Mouse (Mus musculus): ENCODE results near the gene Myog. TPM values are rescaled to one million over a fixed set of nuclear protein-coding genes. Genes with fewer than 3 reads are reported as not detected.

Gene Myog
- polyA plus RNA-seq, 1 experiment from 2014 or later: 2.9 TPM

GRCm38 (mm10) chr1:134339162-134339561 is 49.4 kb downstream of the Myog start:
- no peaks in the 10 kb centered on the region for H3K27me3 ChIP-seq (ENCODE audit: control insufficient read depth, insufficient read depth, low read depth, low read length)
- H3K4me1 ChIP-seq (replicated peaks; ENCODE audit: control insufficient read depth, insufficient read depth, low read length): 0 out of 2 replicates have a peak, but pooled peaks cover 3% of the 10 kb centered on the region
- ATAC-seq (ENCODE audit: low read depth): no peak
- no peaks in the 10 kb centered on the region for H3K36me3 ChIP-seq (ENCODE audit: control insufficient read depth, insufficient read depth, low read length)
- 86% methylated on average over 7 of the region's 7 CpGs for WGBS
- H3K9ac ChIP-seq (ENCODE audit: low read length): no peak overlapping the region
- H3K4me3 ChIP-seq (ENCODE audit: low read length): no peak overlapping the region
- no peaks in the 10 kb centered on the region for H3K9me3 ChIP-seq (ENCODE audit: control insufficient read depth, low read length)
- no peak overlapping the region for H3K27ac ChIP-seq (ENCODE audit: low read length)
- no peak overlapping the region for H3K4me2 ChIP-seq (ENCODE audit: low read depth, low read length)

GRCm38 (mm10) chr1:134339757-134340619 is 50.2 kb downstream of the Myog start:
- no peak overlapping the region for H3K27ac ChIP-seq (ENCODE audit: low read length)
- no peak overlapping the region for H3K4me3 ChIP-seq (ENCODE audit: low read length)
- no peaks in the 10 kb centered on the region for H3K36me3 ChIP-seq (ENCODE audit: control insufficient read depth, insufficient read depth, low read length)
- no peak overlapping the region for H3K4me2 ChIP-seq (ENCODE audit: low read depth, low read length)
- no peaks in the 10 kb centered on the region for H3K27me3 ChIP-seq (ENCODE audit: control insufficient read depth, insufficient read depth, low read depth, low read length)
- 91% methylated on average over 18 of the region's 18 CpGs for WGBS
- H3K4me1 ChIP-seq (replicated peaks; ENCODE audit: control insufficient read depth, insufficient read depth, low read length): peaks cover 3% of the 10 kb centered on the region; the same call in 1 of the 2 replicates
- H3K9ac ChIP-seq (ENCODE audit: low read length): no peak overlapping the region
- H3K9me3 ChIP-seq (ENCODE audit: control insufficient read depth, low read length): no peaks in the 10 kb centered on the region
- ATAC-seq (ENCODE audit: low read depth): no peak

- 76% methylated on average over 5 of the region's 5 CpGs for WGBS
- peaks cover 3% of the 10 kb centered on the region; the same call in 1 of the 2 replicates for H3K4me1 ChIP-seq (replicated peaks; ENCODE audit: control insufficient read depth, insufficient read depth, low read length)
These were observed 52.0 kb downstream of the Myog start for GRCm38 (mm10) chr1:134341641-134342277.

More at GRCm38 (mm10) chr1:134341641-134342277, 52.0 kb downstream of the Myog start:
- Histone ChIP-seq H3K4me3 (ENCODE audit: low read length) (no peak overlapping the region), H3K36me3 (ENCODE audit: control insufficient read depth, insufficient read depth, low read length) (peaks cover 10% of the 10 kb centered on the region), H3K9ac (ENCODE audit: low read length) (no peak overlapping the region), H3K27me3 (ENCODE audit: control insufficient read depth, insufficient read depth, low read depth, low read length) (no peaks in the 10 kb centered on the region), H3K27ac (ENCODE audit: low read length) (no peak overlapping the region), H3K4me2 (ENCODE audit: low read depth, low read length) (no peak overlapping the region), H3K9me3 (ENCODE audit: control insufficient read depth, low read length) (no peaks in the 10 kb centered on the region)
- ATAC-seq (ENCODE audit: low read depth): no peak

Other genes starting within 250 kb of the Myog start
- gene Btg2, start 210.9 kb upstream of the Myog start, polyA plus RNA-seq (2015; fragmentation: Nextera tagmentation; extraction: Ambion mirVana): 130 and 135 TPM in 2 replicates
- gene Chit1, start 178.7 kb upstream of the Myog start, polyA plus RNA-seq (2015; fragmentation: Nextera tagmentation; extraction: Ambion mirVana): 0.09 and 0.24 TPM in 2 replicates
- 1.2 and 2.0 TPM in 2 replicates for gene Chil1, start 107.8 kb upstream of the Myog start, polyA plus RNA-seq (2015; fragmentation: Nextera tagmentation; extraction: Ambion mirVana)
- gene Mybph, start 96.5 kb upstream of the Myog start, polyA plus RNA-seq (2015; fragmentation: Nextera tagmentation; extraction: Ambion mirVana): 1.3 and 2.5 TPM in 2 replicates
- gene Adora1, start 54.6 kb upstream of the Myog start, polyA plus RNA-seq (2015; fragmentation: Nextera tagmentation; extraction: Ambion mirVana): 8.4 and 9.0 TPM in 2 replicates
- gene Ppfia4, start 42.9 kb downstream of the Myog start, polyA plus RNA-seq (2015; fragmentation: Nextera tagmentation; extraction: Ambion mirVana): 2.9 and 3.9 TPM in 2 replicates
- gene Tmem183a, start 72.0 kb downstream of the Myog start, polyA plus RNA-seq (2015; fragmentation: Nextera tagmentation; extraction: Ambion mirVana): 77.6 and 80.7 TPM in 2 replicates
- gene 4933406M09Rik, start 96.0 kb downstream of the Myog start, polyA plus RNA-seq (2015; fragmentation: Nextera tagmentation; extraction: Ambion mirVana): not detected in 2 replicates
- 42.5 and 43.9 TPM in 2 replicates for gene Cyb5r1, start 115.6 kb downstream of the Myog start, polyA plus RNA-seq (2015; fragmentation: Nextera tagmentation; extraction: Ambion mirVana)
- gene Adipor1, start 125.4 kb downstream of the Myog start, polyA plus RNA-seq (2015; fragmentation: Nextera tagmentation; extraction: Ambion mirVana): 95.5 and 97.4 TPM in 2 replicates
- 26.8 and 27.5 TPM in 2 replicates for gene Klhl12, start 165.5 kb downstream of the Myog start, polyA plus RNA-seq (2015; fragmentation: Nextera tagmentation; extraction: Ambion mirVana)
- 37.3 and 39.2 TPM in 2 replicates for gene Rabif, start 204.7 kb downstream of the Myog start, polyA plus RNA-seq (2015; fragmentation: Nextera tagmentation; extraction: Ambion mirVana)